Mouse (Mus musculus): Measurements from ENCODE around the gene Arhgdia. TPM values are rescaled to one million over a fixed set of nuclear protein-coding genes. Genes with fewer than 3 reads are reported as not detected.
"Not testable (repeated sequence)": the region's sequence is repeated elsewhere in the genome, so short reads cannot be mapped to it uniquely, and the experiment has no call there.

Arhgdia gene
- polyA plus RNA-seq, 1 experiment from 2014 or later, result 422 TPM

DNA sequence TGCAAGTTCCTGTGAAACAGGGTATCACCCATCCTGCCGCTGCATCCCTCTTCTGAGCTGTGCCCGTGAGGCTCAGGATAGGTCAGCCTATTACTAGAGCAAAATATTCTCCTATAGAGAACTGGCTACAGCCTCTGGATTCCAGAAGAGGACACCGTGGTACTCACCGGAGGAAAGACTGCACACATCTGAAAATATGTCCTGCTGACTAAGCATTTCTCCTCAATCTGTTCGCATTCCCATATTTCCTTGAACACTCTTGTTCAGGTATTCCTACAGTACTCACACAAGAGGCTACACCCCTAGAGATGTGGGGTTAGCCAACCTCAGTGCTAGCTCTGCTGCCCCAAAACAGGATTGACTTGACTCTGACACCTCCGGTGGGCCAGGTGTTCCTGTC is 13.1 kb downstream of the Arhgdia start:
- WGBS, result 92% methylated on average over 6 of the region's 6 CpGs
- no peak for ATAC-seq (ENCODE audit: insufficient number of reproducible peaks, low FRiP score)
- Histone ChIP-seq H3K4me1 (replicated peaks) (peaks cover 13% of the 10 kb centered on the region), H3K4me3 (no peak overlapping the region), H3K27me3 (replicated peaks) (no peaks in the 10 kb centered on the region), H3K9ac (no peak overlapping the region), H3K9me3 (replicated peaks) (no peaks in the 10 kb centered on the region), H3K36me3 (peaks cover 74% of the 10 kb centered on the region), H3K27ac (ENCODE audit: poor library complexity, severe bottlenecking) (no peak overlapping the region), H3K4me2 (no peak overlapping the region)

- WGBS, result 82% methylated on average over 9 of the region's 9 CpGs
- no peak overlapping the region; the same call in 1 of the 2 replicates for H3K9ac ChIP-seq
Observed at GRCm38 (mm10) chr11:120565114-120565513, 16.3 kb downstream of the Arhgdia start.

GRCm38 (mm10) chr11:120562949-120563348 is 18.5 kb downstream of the Arhgdia start:
- Histone ChIP-seq H3K27ac (ENCODE audit: poor library complexity, severe bottlenecking) (no peak overlapping the region), H3K9me3 (replicated peaks) (no peaks in the 10 kb centered on the region), H3K27me3 (replicated peaks) (no peaks in the 10 kb centered on the region), H3K4me1 (replicated peaks) (no peaks in the 10 kb centered on the region), H3K36me3 (peaks cover 92% of the 10 kb centered on the region), H3K9ac (no peak overlapping the region), H3K4me3 (no peak overlapping the region), H3K4me2 (no peak overlapping the region)
- 95% methylated on average over 13 of the region's 13 CpGs for WGBS
- ATAC-seq (ENCODE audit: insufficient number of reproducible peaks, low FRiP score), result no peak

More at GRCm38 (mm10) chr11:120565114-120565513, 16.3 kb downstream of the Arhgdia start:
- no peak for ATAC-seq (ENCODE audit: insufficient number of reproducible peaks, low FRiP score)
- no peak overlapping the region for H3K27ac ChIP-seq (ENCODE audit: poor library complexity, severe bottlenecking)
- no peak overlapping the region for H3K4me3 ChIP-seq
- peaks cover 92% of the 10 kb centered on the region for H3K36me3 ChIP-seq
- H3K9me3 ChIP-seq (replicated peaks), result no peaks in the 10 kb centered on the region
- no peaks in the 10 kb centered on the region for H3K4me1 ChIP-seq (replicated peaks)
- H3K4me2 ChIP-seq, result no peak overlapping the region
- H3K27me3 ChIP-seq (replicated peaks), result no peaks in the 10 kb centered on the region

GRCm38 (mm10) chr11:120560952-120561728 is 20.3 kb downstream of the Arhgdia start:
- WGBS, result 88% methylated on average over 13 of the region's 13 CpGs
- H3K27me3 ChIP-seq (replicated peaks), result no peaks in the 10 kb centered on the region
- H3K36me3 ChIP-seq, result peaks cover 74% of the 10 kb centered on the region
- no peak overlapping the region for H3K4me2 ChIP-seq
- H3K9ac ChIP-seq, result no peak overlapping the region
- no peak overlapping the region for H3K4me3 ChIP-seq
- H3K9me3 ChIP-seq (replicated peaks), result peaks cover 4% of the 10 kb centered on the region; the same call in 1 of the 2 replicates
- no peak overlapping the region for H3K27ac ChIP-seq (ENCODE audit: poor library complexity, severe bottlenecking)
- ATAC-seq (ENCODE audit: insufficient number of reproducible peaks, low FRiP score), result no peak
- H3K4me1 ChIP-seq (replicated peaks), result no peaks in the 10 kb centered on the region

DNA sequence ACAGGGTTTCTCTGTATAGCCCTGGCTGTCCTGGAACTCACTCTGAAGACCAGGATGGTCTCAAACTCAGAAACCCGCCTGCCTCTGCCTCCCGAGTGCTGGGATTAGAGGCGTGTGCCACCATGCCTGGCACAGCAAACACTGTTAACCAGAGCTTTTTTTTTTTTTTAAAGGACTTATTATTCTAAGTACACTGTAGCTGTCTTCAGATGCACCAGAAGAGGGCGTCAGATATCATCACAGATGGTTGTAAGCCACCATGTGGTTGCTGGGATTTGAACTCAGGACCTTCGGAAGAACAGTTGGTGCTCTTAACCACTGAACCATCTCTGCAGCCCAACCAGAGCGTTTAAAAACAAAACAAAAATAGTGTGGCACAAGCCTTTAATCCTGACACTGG is 22.6 kb downstream of the Arhgdia start:
- H3K4me2 ChIP-seq; H3K9me3 ChIP-seq (replicated peaks); H3K9ac ChIP-seq; H3K27me3 ChIP-seq (replicated peaks); H3K4me3 ChIP-seq; H3K27ac ChIP-seq (ENCODE audit: poor library complexity, severe bottlenecking); ATAC-seq (ENCODE audit: insufficient number of reproducible peaks, low FRiP score): not testable (repeated sequence)
- WGBS, result 90% methylated on average over 6 of the region's 6 CpGs
- H3K4me1 ChIP-seq (replicated peaks), result peaks cover 15% of the 10 kb centered on the region
- H3K36me3 ChIP-seq, result peaks cover 52% of the 10 kb centered on the region

DNA sequence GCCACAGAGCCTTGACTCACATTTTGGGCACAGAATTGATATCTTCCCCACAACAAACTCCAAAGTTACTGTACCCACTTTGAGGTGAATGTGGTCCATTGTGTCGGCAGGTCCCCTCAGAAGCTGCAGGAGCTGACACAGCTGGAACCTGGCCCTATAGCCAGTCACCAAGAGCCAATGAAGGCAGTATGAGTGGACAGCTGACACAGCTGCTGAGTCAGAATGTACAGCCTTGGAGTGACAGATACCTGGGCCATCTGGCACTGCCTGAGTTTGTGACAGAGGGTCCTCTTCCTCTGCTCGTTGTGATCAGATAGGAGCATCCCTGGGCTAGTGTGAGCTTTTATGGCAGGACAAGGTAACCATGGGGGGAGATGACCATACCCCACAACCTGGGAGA is 26.2 kb downstream of the Arhgdia start:
- 49% methylated on average over 2 of the region's 2 CpGs for WGBS
- Histone ChIP-seq H3K27me3 (replicated peaks) (no peaks in the 10 kb centered on the region), H3K27ac (ENCODE audit: poor library complexity, severe bottlenecking) (peak overlapping the region; percentile 2; the same call in 1 of the 2 replicates), H3K9me3 (replicated peaks) (peaks cover 4% of the 10 kb centered on the region; the same call in 1 of the 2 replicates), H3K4me3 (no peak overlapping the region), H3K36me3 (peaks cover 17% of the 10 kb centered on the region), H3K9ac (no peak overlapping the region), H3K4me1 (replicated peaks) (peaks cover 18% of the 10 kb centered on the region), H3K4me2 (no peak overlapping the region)
- ATAC-seq (ENCODE audit: insufficient number of reproducible peaks, low FRiP score), result 0 out of 2 replicates have a peak, but pooled peaks have one; percentile 48

GRCm38 (mm10) chr11:120554834-120555233 is 26.6 kb downstream of the Arhgdia start:
- Histone ChIP-seq H3K27ac (ENCODE audit: poor library complexity, severe bottlenecking) (peak overlapping the region; percentile 2; the same call in 1 of the 2 replicates), H3K9me3 (replicated peaks) (peaks cover 4% of the 10 kb centered on the region; the same call in 1 of the 2 replicates), H3K4me3 (no peak overlapping the region), H3K4me1 (replicated peaks) (peaks cover 22% of the 10 kb centered on the region), H3K36me3 (peaks cover 12% of the 10 kb centered on the region), H3K9ac (no peak overlapping the region), H3K4me2 (no peak overlapping the region), H3K27me3 (replicated peaks) (no peaks in the 10 kb centered on the region)
- WGBS, result 33% methylated on average over 7 of the region's 7 CpGs
- no peak for ATAC-seq (ENCODE audit: insufficient number of reproducible peaks, low FRiP score)

GRCm38 (mm10) chr11:120552736-120553135 is 28.7 kb downstream of the Arhgdia start:
- H3K4me2 ChIP-seq, result no peak overlapping the region
- H3K36me3 ChIP-seq, result no peaks in the 10 kb centered on the region
- H3K4me3 ChIP-seq, result no peak overlapping the region
- no peaks in the 10 kb centered on the region for H3K27me3 ChIP-seq (replicated peaks)
- no peak for ATAC-seq (ENCODE audit: insufficient number of reproducible peaks, low FRiP score)
- H3K9me3 ChIP-seq (replicated peaks), result peaks cover 4% of the 10 kb centered on the region; the same call in 1 of the 2 replicates
- H3K4me1 ChIP-seq (replicated peaks), result peaks cover 34% of the 10 kb centered on the region
- H3K27ac ChIP-seq (ENCODE audit: poor library complexity, severe bottlenecking), result no peak overlapping the region
- WGBS, result 73% methylated on average over 5 of the region's 5 CpGs
- H3K9ac ChIP-seq, result no peak overlapping the region

DNA sequence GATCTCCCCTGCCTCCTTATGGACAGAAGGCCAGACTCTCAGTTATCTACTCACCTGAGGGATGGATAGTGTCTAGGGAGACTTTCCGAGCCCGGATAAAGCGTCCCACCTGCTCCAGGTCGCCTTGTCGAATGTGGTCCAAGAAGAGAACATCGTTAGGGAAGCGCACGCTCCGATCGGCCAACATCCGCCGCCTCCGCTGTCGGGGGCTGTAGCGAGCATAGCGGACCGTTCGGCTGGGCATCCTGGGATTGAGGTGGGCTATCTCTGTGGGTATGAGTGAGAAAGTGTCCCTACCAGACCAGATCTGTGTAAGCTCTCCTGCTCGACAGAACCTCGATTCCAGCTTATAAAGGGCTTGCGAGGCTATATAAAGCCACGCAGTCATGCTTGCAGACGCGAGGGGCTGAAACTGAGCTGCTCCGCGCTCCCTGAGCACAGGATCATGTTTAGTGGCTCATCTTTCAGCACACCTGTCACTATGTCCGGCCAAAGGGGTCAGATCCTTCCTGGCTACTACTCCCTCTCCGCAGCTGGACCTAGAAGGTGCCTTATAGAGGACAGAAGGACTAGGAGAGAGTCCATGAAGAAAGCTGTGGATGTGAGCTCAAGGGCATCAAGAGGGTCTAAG is 30.5 kb downstream of the Arhgdia start, which contains the start of gene Ppp1r27:
Gene Ppp1r27, minus strand, starts transcription at position 323 of the 631 bp plus-strand sequence.
- no peak for ATAC-seq (ENCODE audit: insufficient number of reproducible peaks, low FRiP score)
- WGBS, result 92% methylated on average over 28 of the region's 28 CpGs
- H3K4me2 ChIP-seq, result peak within 1 kb of the TSS; percentile 91
- peak within 1 kb of the TSS; percentile 95 for H3K4me3 ChIP-seq
- peaks cover 40% of the 10 kb centered on the region for H3K4me1 ChIP-seq (replicated peaks)
- H3K9me3 ChIP-seq (replicated peaks), result no peaks in the 10 kb centered on the region
- H3K36me3 ChIP-seq, result peaks cover 3% of the 10 kb centered on the region; the same call in 1 of the 2 replicates
- H3K27me3 ChIP-seq (replicated peaks), result no peaks in the 10 kb centered on the region
- H3K27ac ChIP-seq (ENCODE audit: poor library complexity, severe bottlenecking), result peak within 1 kb of the TSS; percentile 97; the same call in 1 of the 2 replicates
- peak within 1 kb of the TSS; percentile 98 for H3K9ac ChIP-seq

DNA sequence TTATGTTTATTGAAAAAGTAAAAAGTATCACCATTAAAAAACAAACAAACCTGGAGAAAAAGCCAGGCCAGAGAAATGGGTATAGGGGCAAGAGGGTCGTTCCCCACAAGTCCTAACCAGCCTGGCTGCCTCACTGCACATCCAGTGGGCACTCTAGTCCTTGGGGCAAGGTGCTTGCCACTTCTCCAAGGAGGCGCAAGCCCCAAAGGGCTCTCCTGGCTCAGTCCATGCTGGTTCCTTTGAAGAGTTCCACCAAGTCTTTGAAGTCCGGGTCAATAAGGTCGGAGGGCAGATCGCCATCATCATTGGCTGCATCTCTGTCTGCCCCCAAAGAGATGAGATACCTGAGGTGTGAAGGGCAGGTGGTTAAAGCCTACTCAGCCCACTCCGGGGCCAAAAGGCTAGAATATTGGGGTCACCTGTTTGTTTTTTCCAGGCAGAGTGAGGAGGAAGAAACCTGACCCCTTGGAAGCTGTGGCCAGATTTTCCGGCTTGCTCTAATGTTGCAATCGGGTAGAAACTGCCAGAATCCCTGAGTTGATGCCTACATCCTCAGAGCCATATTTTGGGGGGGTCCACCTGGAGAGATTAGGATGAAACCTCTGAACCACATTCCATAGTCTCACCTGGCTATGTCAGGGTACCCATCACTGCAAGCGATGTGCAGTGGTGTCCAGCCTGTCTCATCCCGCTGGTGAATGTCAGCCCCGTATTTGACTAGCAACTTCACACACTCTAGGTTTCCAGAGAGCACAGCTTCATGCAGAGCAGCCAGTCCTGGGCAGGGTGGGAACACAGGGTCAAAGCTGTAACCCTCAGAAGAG is 31.2 kb downstream of the Arhgdia start:
- peak overlapping the region; percentile 95 for H3K4me3 ChIP-seq
- no peaks in the 10 kb centered on the region for H3K9me3 ChIP-seq (replicated peaks)
- peak overlapping the region; percentile 91 for H3K4me2 ChIP-seq
- peaks cover 6% of the 10 kb centered on the region; the same call in 1 of the 2 replicates for H3K36me3 ChIP-seq
- peak overlapping the region; percentile 98 for H3K9ac ChIP-seq
- WGBS, result 70% methylated on average over 11 of the region's 11 CpGs
- no peaks in the 10 kb centered on the region for H3K27me3 ChIP-seq (replicated peaks)
- ATAC-seq (ENCODE audit: insufficient number of reproducible peaks, low FRiP score), result peak; percentile 30; the same call in 1 of the 2 replicates
- peak overlapping the region; percentile 97 for H3K27ac ChIP-seq (ENCODE audit: poor library complexity, severe bottlenecking)
- peaks cover 35% of the 10 kb centered on the region for H3K4me1 ChIP-seq (replicated peaks)

Measured in heart, embryonic 12.5 days (tissue).